Mouse (Mus musculus) hindbrain, embryonic 11.5 days (tissue): ENCODE data around the gene Krtap17-1. TPM values are rescaled to one million over a fixed set of nuclear protein-coding genes. Genes with fewer than 3 reads are reported as not detected.

Experiments
- ATAC-seq: fragments of 200-750 bp; cut with Nextera tagmentation; 2 replicates; pipeline ENCODE4 v1.8.0; 2017; ENCODE audit warnings: mild to moderate bottlenecking, moderate TSS enrichment, moderate library complexity; ENCODE audit not compliant: low FRiP score
- DNase-seq: peaks from one replicate; pipeline ENCODE4 v3.0.0-alpha.2; 2015; ENCODE audit warnings: low spot score
- H3K27ac ChIP-seq: fragments of 300-500 bp; sonication (generic); 2 replicates; pipeline ENCODE4 v1.5.1; 2014; ENCODE audit warnings: mild to moderate bottlenecking, low read depth, low read length
- H3K27me3 ChIP-seq: fragments of 300-500 bp; sonication (generic); 2 replicates; pipeline ENCODE4 v1.6.1; 2014; ENCODE audit warnings: mild to moderate bottlenecking, low read length, moderate library complexity, mixed read lengths; ENCODE audit not compliant: control insufficient read depth, insufficient read depth
- H3K36me3 ChIP-seq: fragments of 300-500 bp; sonication (generic); 2 replicates; pipeline ENCODE4 v1.6.1; 2014; ENCODE audit warnings: mild to moderate bottlenecking, low read length, moderate library complexity, mixed read lengths; ENCODE audit not compliant: control insufficient read depth, insufficient read depth
- H3K4me1 ChIP-seq: fragments of 300-500 bp; sonication (generic); replicated peaks from 2 replicates; pipeline ENCODE4 v1.6.1; 2014; ENCODE audit warnings: low read length, mixed read lengths; ENCODE audit not compliant: control insufficient read depth, insufficient read depth
- H3K4me2 ChIP-seq: fragments of 300-500 bp; sonication (generic); replicated peaks from 2 replicates; pipeline ENCODE4 v1.6.1; 2014; ENCODE audit warnings: mild to moderate bottlenecking, low read depth, low read length
- H3K4me3 ChIP-seq: fragments of 300-500 bp; sonication (generic); 2 replicates; pipeline ENCODE4 v1.5.1; 2014; ENCODE audit warnings: low read depth, low read length
- H3K9ac ChIP-seq: fragments of 300-500 bp; sonication (generic); 2 replicates; pipeline ENCODE4 v1.6.1; 2014; ENCODE audit warnings: low read depth, low read length
- H3K9me3 ChIP-seq: fragments of 300-500 bp; sonication (generic); 2 replicates; pipeline ENCODE4 v1.6.1; 2016; ENCODE audit warnings: low read length; ENCODE audit not compliant: control insufficient read depth
- WGBS: fragments of 180-500 bp; shearing (Covaris S2); extraction: QIAGEN DNeasy Blood & Tissue Kit; methylation state at CpG from one replicate; pipeline ENCODE4 v1.1.7; 2014; 5-methylcytosine and 5-hydroxymethylcytosine counted together
- polyA plus RNA-seq: library from polyadenylated mRNA; unstranded; fragments of >200 nt; fragmentation: Nextera tagmentation; extraction: Ambion mirVana; gene quantifications from 2 replicates; pipeline ENCODE4 v1.2.1, GENCODE M21; 2014

Krtap17-1 gene
- 0.23 TPM in 1 of 2 replicates, not detected in the other for polyA plus RNA-seq

DNA sequence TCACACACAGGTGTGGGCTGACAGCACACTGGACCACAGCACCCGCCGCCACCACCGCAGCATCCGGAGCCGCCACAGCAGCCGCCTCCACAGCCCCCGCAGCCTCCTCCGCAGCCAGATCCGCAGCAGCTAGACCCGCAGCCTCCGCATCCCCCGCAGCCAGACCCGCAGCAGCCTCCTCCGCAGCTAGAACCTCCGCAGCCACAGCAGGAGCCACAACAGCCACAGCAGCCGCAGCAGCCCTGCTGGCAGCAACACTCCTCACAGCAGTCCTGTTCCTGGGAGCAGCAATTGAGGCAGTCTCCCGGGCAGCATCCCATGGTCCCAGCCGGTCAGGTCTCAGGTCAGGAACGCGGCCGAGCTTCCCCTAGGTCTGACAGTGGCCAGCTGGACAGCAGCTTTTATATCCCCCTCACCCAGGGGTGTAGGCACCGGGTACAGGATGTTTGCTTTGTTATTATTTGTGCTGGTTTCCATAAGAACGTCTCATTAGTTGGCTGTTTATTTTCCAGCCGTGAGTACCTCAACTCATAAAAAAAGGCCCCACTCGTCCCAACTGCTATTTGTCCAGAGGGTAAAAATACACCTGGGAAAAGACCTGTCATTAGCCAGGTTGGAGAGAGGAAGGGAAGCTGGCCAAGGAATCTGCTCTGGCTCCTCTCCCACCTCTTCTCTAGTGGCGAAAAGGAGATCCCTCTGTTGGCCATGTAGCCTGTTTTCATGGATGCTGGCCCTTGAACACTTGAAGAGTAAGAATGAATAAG, at the start of gene Krtap17-1:
Gene Krtap17-1, minus strand, starts transcription at position 375 of the 764 bp plus-strand sequence.
- Histone ChIP-seq H3K4me3 (no peak within 1 kb of the TSS), H3K27me3 (no peaks in the 10 kb centered on the region), H3K4me1 (no peaks in the 10 kb centered on the region), H3K9me3 (no peaks in the 10 kb centered on the region), H3K27ac (no peak within 1 kb of the TSS), H3K9ac (peak within 1 kb of the TSS; percentile 34; the same call in 1 of the 2 replicates), H3K4me2 (peak within 1 kb of the TSS; percentile 14; the same call in 1 of the 2 replicates), H3K36me3 (no peaks in the 10 kb centered on the region)
- WGBS = 36% methylated on average over 23 of the region's 26 CpGs
- peak; percentile 2 for DNase-seq
- ATAC-seq = no peak

DNA sequence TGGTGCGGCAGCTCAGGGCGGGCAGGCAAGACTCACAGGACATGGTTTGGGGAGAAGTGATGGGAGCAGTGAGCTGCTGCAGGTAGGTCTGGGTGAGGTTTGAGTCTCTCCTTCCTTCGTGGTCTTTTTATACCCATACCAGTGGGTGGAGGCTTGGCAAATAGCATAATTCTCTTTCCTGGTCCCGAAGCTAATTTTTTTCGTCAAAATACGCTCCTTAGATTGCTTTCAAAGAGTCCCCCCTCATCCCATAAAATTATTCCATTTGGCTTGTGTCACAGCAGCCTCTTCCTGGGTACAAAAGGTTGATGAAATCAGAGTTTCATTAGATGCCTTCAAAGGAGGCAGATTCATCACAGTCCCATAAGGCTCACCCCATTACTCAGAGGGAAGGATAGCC, 47.7 kb upstream of the Krtap17-1 start, which contains the start of gene Krt34:
Gene Krt34, minus strand, starts transcription at position 101 of the 400 bp plus-strand sequence.
- Histone ChIP-seq H3K4me3 (no peak within 1 kb of the TSS), H3K4me2 (no peak within 1 kb of the TSS), H3K27ac (no peak within 1 kb of the TSS), H3K9me3 (no peaks in the 10 kb centered on the region), H3K9ac (no peak within 1 kb of the TSS), H3K27me3 (no peaks in the 10 kb centered on the region), H3K4me1 (no peaks in the 10 kb centered on the region), H3K36me3 (no peaks in the 10 kb centered on the region)
- 88% methylated on average over 6 of the region's 6 CpGs for WGBS
- no peak for ATAC-seq
- DNase-seq = no peak

DNA sequence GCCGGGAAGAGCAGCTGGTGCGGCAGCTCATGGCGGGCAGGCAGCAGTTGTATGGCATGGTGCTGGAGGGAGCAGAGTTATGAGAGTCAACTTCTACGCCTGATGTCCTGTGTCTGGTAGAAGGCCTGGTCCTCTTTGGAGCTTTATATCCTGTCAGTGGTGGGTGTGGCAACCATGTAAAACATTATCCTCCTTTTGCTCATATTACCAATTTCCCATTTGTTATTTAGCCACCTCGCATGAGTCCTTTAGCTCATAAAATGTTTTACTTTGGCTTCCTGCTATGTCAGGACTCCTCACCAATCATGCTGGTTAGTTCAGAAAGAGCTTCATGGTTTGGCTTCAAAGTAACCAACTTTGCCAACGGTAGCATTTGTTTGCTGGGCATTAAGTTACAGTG, 36.0 kb upstream of the Krtap17-1 start, which contains the start of gene Krt33b:
Gene Krt33b, minus strand, starts transcription at position 101 of the 400 bp plus-strand sequence.
- 83% methylated on average over 6 of the region's 6 CpGs for WGBS
- no peaks in the 10 kb centered on the region for H3K36me3 ChIP-seq
- no peaks in the 10 kb centered on the region for H3K4me1 ChIP-seq
- no peaks in the 10 kb centered on the region for H3K27me3 ChIP-seq
- no peak within 1 kb of the TSS for H3K4me3 ChIP-seq
- no peak within 1 kb of the TSS for H3K27ac ChIP-seq
- ATAC-seq (no peak), DNase-seq (no peak)
- no peak within 1 kb of the TSS for H3K4me2 ChIP-seq
- no peaks in the 10 kb centered on the region for H3K9me3 ChIP-seq
- H3K9ac ChIP-seq = no peak within 1 kb of the TSS

DNA sequence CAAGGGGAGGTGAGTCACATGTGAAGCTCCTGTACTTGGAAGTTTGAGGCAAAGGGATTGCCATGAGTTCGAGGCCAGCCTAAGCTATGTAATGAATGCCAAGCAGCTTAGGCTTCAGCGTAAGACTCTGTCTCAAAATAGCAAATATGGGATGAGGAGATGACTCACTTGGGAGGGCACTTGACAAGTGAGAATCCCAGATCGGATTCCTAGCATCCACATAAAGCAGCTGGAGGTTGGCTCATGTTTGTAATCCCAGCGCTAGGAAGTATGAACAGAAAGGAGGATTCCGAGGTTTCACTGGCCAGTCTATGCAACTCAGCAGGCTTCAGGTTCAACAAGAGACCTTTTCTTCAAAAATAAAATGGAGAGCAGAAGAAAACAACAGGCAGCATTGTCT, 27.6 kb upstream of the Krtap17-1 start:
- DNase-seq (no peak), ATAC-seq (no peak)
- Histone ChIP-seq H3K9ac (no peak overlapping the region), H3K4me3 (no peak overlapping the region), H3K36me3 (no peaks in the 10 kb centered on the region), H3K27me3 (no peaks in the 10 kb centered on the region), H3K4me2 (no peak overlapping the region), H3K4me1 (no peaks in the 10 kb centered on the region), H3K9me3 (no peaks in the 10 kb centered on the region), H3K27ac (no peak overlapping the region)
- 89% methylated on average over 5 of the region's 5 CpGs for WGBS

DNA sequence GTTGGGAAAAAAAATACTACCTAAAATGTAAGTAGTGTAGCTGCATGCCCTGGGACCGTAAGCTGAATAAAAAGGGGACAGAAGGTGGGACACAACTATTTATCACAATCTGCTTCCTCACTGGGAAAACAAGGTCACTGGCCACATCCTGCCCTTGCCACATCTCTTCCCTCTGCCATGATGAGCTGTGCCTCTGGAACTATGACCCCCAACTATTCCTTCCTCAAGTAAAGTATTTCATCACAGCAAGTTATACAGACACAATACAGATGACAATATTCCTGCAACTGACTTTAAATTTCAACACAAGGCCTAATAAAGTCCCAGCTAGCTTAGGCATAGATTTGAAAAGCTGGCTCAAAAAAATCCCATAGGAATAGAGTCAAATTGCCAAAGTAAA, 25.7 kb upstream of the Krtap17-1 start:
- no peak overlapping the region for H3K9ac ChIP-seq
- H3K4me2 ChIP-seq = no peak overlapping the region
- no peak overlapping the region for H3K4me3 ChIP-seq
- no peak overlapping the region for H3K27ac ChIP-seq
- H3K27me3 ChIP-seq = no peaks in the 10 kb centered on the region
- ATAC-seq = no peak
- no peak for DNase-seq
- 96% methylated on average over 1 of the region's 1 CpGs for WGBS
- no peaks in the 10 kb centered on the region for H3K9me3 ChIP-seq
- H3K4me1 ChIP-seq = no peaks in the 10 kb centered on the region
- H3K36me3 ChIP-seq = no peaks in the 10 kb centered on the region

DNA sequence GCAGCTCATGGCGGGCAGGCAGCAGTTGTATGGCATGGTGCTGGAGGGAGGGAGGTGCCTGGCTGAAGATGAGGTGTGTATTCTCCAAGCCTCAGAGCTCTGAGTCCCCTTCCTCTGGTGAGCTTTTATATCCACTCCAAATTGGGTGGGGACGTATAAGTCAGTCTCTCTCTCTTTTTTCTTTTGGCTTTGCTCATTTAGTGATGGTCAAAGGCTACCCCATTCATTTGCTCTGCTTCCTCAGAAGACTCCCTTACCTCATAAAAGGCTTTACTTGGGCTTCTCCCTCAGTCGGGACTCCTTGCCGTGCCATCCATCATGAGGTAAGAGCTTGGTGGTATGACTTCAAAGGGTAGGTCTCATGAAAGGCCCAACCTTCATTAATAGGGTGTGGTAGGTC, 22.3 kb upstream of the Krtap17-1 start, which contains the start of gene Krt33a:
Gene Krt33a, minus strand, starts transcription at position 101 of the 400 bp plus-strand sequence.
- no peaks in the 10 kb centered on the region for H3K9me3 ChIP-seq
- no peak within 1 kb of the TSS for H3K4me2 ChIP-seq
- H3K36me3 ChIP-seq = no peaks in the 10 kb centered on the region
- no peak within 1 kb of the TSS for H3K4me3 ChIP-seq
- no peaks in the 10 kb centered on the region for H3K4me1 ChIP-seq
- ATAC-seq = no peak
- no peak for DNase-seq
- H3K9ac ChIP-seq = no peak within 1 kb of the TSS
- no peaks in the 10 kb centered on the region for H3K27me3 ChIP-seq
- no peak within 1 kb of the TSS for H3K27ac ChIP-seq
- WGBS = 78% methylated on average over 3 of the region's 4 CpGs

DNA sequence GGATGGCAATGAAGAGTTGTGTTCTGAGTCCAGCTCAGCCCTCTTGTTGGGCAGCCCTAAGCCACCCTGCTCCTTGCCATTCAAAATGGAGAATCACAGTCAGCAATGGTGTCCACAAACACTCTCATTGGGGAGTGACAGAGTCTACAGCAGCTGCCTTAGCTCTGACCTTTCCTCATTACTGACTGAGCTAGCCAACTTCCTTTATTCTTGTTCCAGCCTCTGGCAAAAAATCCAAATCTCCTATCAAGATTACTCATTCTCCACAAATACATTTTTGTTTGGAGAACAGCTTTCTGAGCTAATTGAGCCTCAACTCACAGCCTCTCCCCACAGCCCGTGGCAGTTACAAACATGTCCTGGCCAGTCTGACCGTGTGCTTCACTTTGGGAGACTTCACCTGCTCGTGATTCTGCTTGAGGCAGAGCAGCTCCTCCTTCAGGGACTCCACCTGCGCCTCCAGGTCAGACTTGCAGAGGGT, 19.9 kb upstream of the Krtap17-1 start:
- Histone ChIP-seq H3K4me3 (no peak overlapping the region), H3K4me1 (no peaks in the 10 kb centered on the region), H3K9me3 (no peaks in the 10 kb centered on the region), H3K27me3 (no peaks in the 10 kb centered on the region), H3K36me3 (no peaks in the 10 kb centered on the region), H3K9ac (no peak overlapping the region), H3K27ac (no peak overlapping the region), H3K4me2 (no peak overlapping the region)
- DNase-seq (no peak), ATAC-seq (no peak)
- 85% methylated on average over 4 of the region's 4 CpGs for WGBS

DNA sequence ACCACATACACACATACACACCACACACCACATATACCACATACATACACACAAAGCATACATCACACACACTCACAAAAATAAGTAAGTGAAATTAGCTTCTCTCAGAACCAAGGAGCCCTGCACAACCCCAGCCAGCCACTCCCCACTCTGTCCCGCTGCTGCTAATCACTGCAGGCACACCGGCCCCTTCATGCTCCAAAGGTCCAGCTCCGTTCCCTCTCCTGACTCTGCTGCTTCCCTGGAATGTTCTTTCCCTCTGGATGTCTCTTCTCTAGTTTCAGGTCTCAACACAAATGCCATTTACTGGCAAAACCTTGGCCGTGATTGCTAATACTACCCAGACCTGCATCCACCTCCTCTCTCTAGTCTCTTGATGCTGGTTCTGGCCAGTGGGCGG, 16.9 kb upstream of the Krtap17-1 start:
- H3K27ac ChIP-seq = no peak overlapping the region
- H3K9ac ChIP-seq = no peak overlapping the region
- H3K4me3 ChIP-seq = no peak overlapping the region
- H3K27me3 ChIP-seq = no peaks in the 10 kb centered on the region
- H3K4me1 ChIP-seq = no peaks in the 10 kb centered on the region
- H3K9me3 ChIP-seq = no peaks in the 10 kb centered on the region
- DNase-seq (no peak), ATAC-seq (no peak)
- H3K4me2 ChIP-seq = no peak overlapping the region
- H3K36me3 ChIP-seq = no peaks in the 10 kb centered on the region
- WGBS = 90% methylated on average over 5 of the region's 5 CpGs

DNA sequence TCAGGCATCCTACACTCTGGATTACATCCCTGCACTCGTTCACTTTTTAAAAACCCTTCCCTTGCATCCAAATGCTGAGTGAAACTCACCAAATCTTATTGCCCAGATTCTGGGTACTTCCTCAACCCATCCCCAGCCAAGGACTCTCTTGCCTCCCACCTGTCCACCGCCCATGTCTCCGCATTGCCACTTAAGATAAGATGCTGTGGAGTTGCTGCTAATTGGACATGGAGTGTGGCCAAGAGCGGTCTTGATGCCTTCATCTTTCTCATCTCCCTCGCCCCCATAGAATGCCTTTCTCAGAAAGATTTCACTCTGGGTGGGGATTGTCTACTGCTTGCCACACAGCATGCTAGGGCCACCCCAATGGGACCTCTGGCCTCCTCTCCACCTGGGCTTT, 14.5 kb upstream of the Krtap17-1 start:
- Histone ChIP-seq H3K9ac (no peak overlapping the region), H3K4me3 (no peak overlapping the region), H3K27me3 (no peaks in the 10 kb centered on the region), H3K27ac (no peak overlapping the region), H3K9me3 (no peaks in the 10 kb centered on the region), H3K4me1 (no peaks in the 10 kb centered on the region), H3K4me2 (no peak overlapping the region), H3K36me3 (no peaks in the 10 kb centered on the region)
- WGBS = 88% methylated on average over 5 of the region's 5 CpGs
- no peak for ATAC-seq
- DNase-seq = no peak
